ENCODE assay signal across 23 mouse cellular contexts in the genomic region with DNA sequence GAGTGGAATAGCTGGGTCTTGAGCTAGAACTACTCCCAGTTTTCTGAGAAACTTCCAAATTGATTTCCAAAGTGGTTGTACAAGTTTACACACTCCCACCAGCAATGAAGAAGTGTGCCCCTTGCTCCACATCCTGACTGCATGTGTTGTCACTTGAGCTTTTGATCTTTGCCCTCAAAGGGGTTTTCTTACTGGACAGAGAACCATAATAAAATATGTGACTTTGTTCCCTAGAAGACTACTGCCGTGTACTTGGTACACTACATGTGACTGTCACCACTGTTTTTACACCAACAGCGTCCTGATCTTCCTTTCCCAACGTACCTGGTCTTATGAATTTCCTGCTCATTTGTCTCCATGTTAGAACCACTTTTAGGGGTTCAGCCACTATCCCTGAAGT.
DNase-seq lines count a peak whose midpoint lies in the region; ATAC-seq and TF ChIP-seq lines count a peak whose summit lies in the region.
"Had no signal": no experiment of that assay in that cellular context is flagged by ENCODE, and none has a peak within 500 bp of the region (broad histone marks: within the 10 kb centered on the region; RNA-seq: fewer than 3 reads in every experiment).

No protein-coding gene starts in this region.

- H3K9ac ChIP-seq in intestine, embryonic 15.5 days = no peak overlapping the region
- no peak overlapping the region for H3K9ac ChIP-seq in intestine, postnatal 0 days (ENCODE audit: low read depth, low read length)
- no peak overlapping the region for H3K9ac ChIP-seq in stomach, postnatal 0 days (ENCODE audit: low read length)
- H3K9ac ChIP-seq: embryonic facial prominence, embryonic 12.5 days; forebrain, embryonic 13.5 days; forebrain, embryonic 15.5 days had no signal

- peak; percentile 72 for DNase-seq in heart, adult 11 months
- DNase-seq in heart, postnatal 4 days = no peak
- DNase-seq in stomach, postnatal 0 days (ENCODE audit: low spot score) = no peak
- DNase-seq: adrenal gland, adult 8-10 months; adrenal gland, postnatal 14 days; adrenal gland, postnatal 36 days; B cell, adult 2 months; cerebellum, adult 11-12 months; cerebellum, adult 2 months; cerebellum, adult 9-10 months; cerebellum, postnatal 10 days; cerebellum, postnatal 25 days had no signal

- TF ChIP-seq CTCF in intestine, postnatal 0 days (IDR thresholded peaks at IDR 0.05; ENCODE audit: low read depth) = no peak
- TF ChIP-seq CTCF in stomach, postnatal 0 days (IDR thresholded peaks at IDR 0.05; ENCODE audit: low read depth) = no peak

- WGBS in intestine, embryonic 15.5 days = 69% methylated on average over 3 of the region's 3 CpGs
- 36% methylated on average over 3 of the region's 3 CpGs for WGBS in intestine, postnatal 0 days
- 89% methylated on average over 3 of the region's 3 CpGs for WGBS in stomach, postnatal 0 days

- no peak overlapping the region for H3K4me2 ChIP-seq in intestine, embryonic 15.5 days (replicated peaks)
- H3K4me2 ChIP-seq in intestine, postnatal 0 days (replicated peaks; ENCODE audit: low read depth) = no peak overlapping the region
- H3K4me2 ChIP-seq in stomach, postnatal 0 days (replicated peaks; ENCODE audit: low read depth) = no peak overlapping the region
- H3K4me2 ChIP-seq: embryonic facial prominence, embryonic 12.5 days; forebrain, embryonic 13.5 days; forebrain, embryonic 15.5 days had no signal

- H3K9me3 ChIP-seq in intestine, embryonic 15.5 days = no peaks in the 10 kb centered on the region
- H3K9me3 ChIP-seq in intestine, postnatal 0 days (ENCODE audit: control insufficient read depth) = no peaks in the 10 kb centered on the region
- no peaks in the 10 kb centered on the region for H3K9me3 ChIP-seq in stomach, postnatal 0 days (ENCODE audit: control insufficient read depth, low read length)
- H3K9me3 ChIP-seq: embryonic facial prominence, embryonic 10.5 days; embryonic facial prominence, embryonic 12.5 days; forebrain, embryonic 13.5 days; forebrain, embryonic 15.5 days had no signal

- no peak overlapping the region for H3K27ac ChIP-seq in intestine, embryonic 15.5 days
- H3K27ac ChIP-seq in intestine, postnatal 0 days (ENCODE audit: low read depth, low read length) = no peak overlapping the region
- H3K27ac ChIP-seq in stomach, postnatal 0 days (replicated peaks) = no peak overlapping the region
- H3K27ac ChIP-seq: embryonic facial prominence, embryonic 10.5 days; embryonic facial prominence, embryonic 12.5 days; forebrain, embryonic 13.5 days; forebrain, embryonic 15.5 days had no signal

- no peak for TF ChIP-seq EP300 in stomach, postnatal 0 days (optimal IDR thresholded peaks at IDR 0.05)

- no peaks in the 10 kb centered on the region for H3K36me3 ChIP-seq in intestine, embryonic 15.5 days
- no peaks in the 10 kb centered on the region for H3K36me3 ChIP-seq in intestine, postnatal 0 days (ENCODE audit: control insufficient read depth, insufficient read depth)
- no peaks in the 10 kb centered on the region for H3K36me3 ChIP-seq in stomach, postnatal 0 days (ENCODE audit: control insufficient read depth, insufficient read depth, low read length)
- H3K36me3 ChIP-seq: embryonic facial prominence, embryonic 10.5 days; embryonic facial prominence, embryonic 12.5 days; forebrain, embryonic 15.5 days; G1E had no signal

- no peak overlapping the region for H3K4me3 ChIP-seq in intestine, embryonic 15.5 days (replicated peaks)
- H3K4me3 ChIP-seq in intestine, postnatal 0 days (ENCODE audit: low read depth, low read length) = no peak overlapping the region
- H3K4me3 ChIP-seq in stomach, postnatal 0 days (ENCODE audit: low read depth, low read length) = no peak overlapping the region
- H3K4me3 ChIP-seq: embryonic facial prominence, embryonic 10.5 days; embryonic facial prominence, embryonic 12.5 days; forebrain, embryonic 13.5 days; forebrain, embryonic 15.5 days had no signal

- no peaks in the 10 kb centered on the region for H3K27me3 ChIP-seq in intestine, embryonic 15.5 days (replicated peaks)
- H3K27me3 ChIP-seq in intestine, postnatal 0 days (replicated peaks; ENCODE audit: control insufficient read depth, insufficient read depth, low read length) = no peaks in the 10 kb centered on the region
- no peaks in the 10 kb centered on the region for H3K27me3 ChIP-seq in stomach, postnatal 0 days (ENCODE audit: control insufficient read depth, insufficient read depth, low read length)
- H3K27me3 ChIP-seq: CH12.LX; embryonic facial prominence, embryonic 12.5 days; forebrain, embryonic 13.5 days; forebrain, embryonic 15.5 days had no signal

- no peaks in the 10 kb centered on the region for H3K4me1 ChIP-seq in intestine, embryonic 15.5 days (replicated peaks)
- H3K4me1 ChIP-seq in intestine, postnatal 0 days (replicated peaks; ENCODE audit: control insufficient read depth, insufficient read depth, low read length) = 0 out of 2 replicates have a peak, but pooled peaks cover 5% of the 10 kb centered on the region
- H3K4me1 ChIP-seq in stomach, postnatal 0 days (replicated peaks; ENCODE audit: control insufficient read depth, insufficient read depth) = no peaks in the 10 kb centered on the region
- H3K4me1 ChIP-seq: embryonic facial prominence, embryonic 10.5 days; embryonic facial prominence, embryonic 12.5 days; forebrain, embryonic 13.5 days; forebrain, embryonic 15.5 days had no signal

- ATAC-seq in intestine, embryonic 15.5 days = peak; percentile 61
- peak; percentile 82 for ATAC-seq in intestine, postnatal 0 days
- no peak for ATAC-seq in stomach, postnatal 0 days (ENCODE audit: low FRiP score, low TSS enrichment)
- ATAC-seq: activated CD4-positive, CD25-positive, alpha-beta regulatory T cell, adult 4 months; CD4-positive, CD25-positive, alpha-beta regulatory T cell, adult 4 months; forebrain, embryonic 13.5 days; forebrain, embryonic 15.5 days; Patski had no signal
